Mouse (Mus musculus) erythroid progenitor cell, adult 5-6 weeks (primary cell): Measurements from ENCODE around the gene Mrpl28. TPM values are rescaled to one million over a fixed set of nuclear protein-coding genes. Genes with fewer than 3 reads are reported as not detected.

Experiments used
- ATAC-seq: replicated peaks from 2 replicates; pipeline ENCODE4 v1.8.0; 2016; ENCODE audit warnings: moderate number of reproducible peaks, mild to moderate bottlenecking, moderate TSS enrichment, inconsistent platforms; ENCODE audit not compliant: poor library complexity, low FRiP score, severe bottlenecking
- total RNA-seq, 2 experiments: library from RNA; stranded (forward) in 1 of 2; stranded (reverse) in 1 of 2; fragments of 150-400 nt in 1 of 2; fragments of 186-747, 209-891 nt in 1 of 2; gene quantifications; 2 replicates each; pipeline versions ENCODE4 v1.2.3 to v1.2.4; 2015 to 2017; ENCODE audit warnings: low replicate concordance in 2 of 2

Mrpl28 gene
- total RNA-seq, 2 experiments from 2014 or later, result 30.9 to 32.3 TPM

GRCm38 (mm10) chr17:26115205-26115898 is 7.9 kb upstream of the Mrpl28 start:
- ATAC-seq, result no peak

- no peak for ATAC-seq
Measured at GRCm38 (mm10) chr17:26115956-26116487, 7.3 kb upstream of the Mrpl28 start.

GRCm38 (mm10) chr17:26116503-26117258 is 6.6 kb upstream of the Mrpl28 start:
- ATAC-seq, result no peak

- peak; percentile 47 for ATAC-seq
Measured at GRCm38 (mm10) chr17:26119766-26120710, 3.3 kb upstream of the Mrpl28 start.

GRCm38 (mm10) chr17:26122431-26123140 is 714 bp upstream of the Mrpl28 start:
- ATAC-seq, result no peak

- no peak for ATAC-seq
Measured at GRCm38 (mm10) chr17:26124560-26124959, 1.3 kb downstream of the Mrpl28 start.

- no peak for ATAC-seq
Measured at GRCm38 (mm10) chr17:26125226-26125625, 1.9 kb downstream of the Mrpl28 start.

- ATAC-seq, result no peak
Measured at GRCm38 (mm10) chr17:26131062-26131732, 7.9 kb downstream of the Mrpl28 start.

- ATAC-seq, result no peak
Measured at GRCm38 (mm10) chr17:26131856-26132853, 8.9 kb downstream of the Mrpl28 start.

GRCm38 (mm10) chr17:26137106-26137750 is 13.9 kb downstream of the Mrpl28 start:
- no peak for ATAC-seq

- no peak for ATAC-seq
Measured at GRCm38 (mm10) chr17:26137751-26138130, 14.4 kb downstream of the Mrpl28 start.

- ATAC-seq, result peak; percentile 91
Measured at GRCm38 (mm10) chr17:26138239-26138836, 15.0 kb downstream of the Mrpl28 start, which contains the start of gene Axin1. Axin1 (plus strand) TSS chr17:26138688.

- ATAC-seq, result peak; percentile 47
Measured at GRCm38 (mm10) chr17:26138901-26139381, 15.6 kb downstream of the Mrpl28 start.

GRCm38 (mm10) chr17:26142796-26143195 is 19.5 kb downstream of the Mrpl28 start:
- ATAC-seq, result no peak

- no peak for ATAC-seq
Measured at GRCm38 (mm10) chr17:26143386-26143785, 20.1 kb downstream of the Mrpl28 start.

- no peak for ATAC-seq
Measured at GRCm38 (mm10) chr17:26149056-26149455, 25.8 kb downstream of the Mrpl28 start.
